8 mouse cellular contexts compared by ENCODE assay signal in the genomic region with DNA sequence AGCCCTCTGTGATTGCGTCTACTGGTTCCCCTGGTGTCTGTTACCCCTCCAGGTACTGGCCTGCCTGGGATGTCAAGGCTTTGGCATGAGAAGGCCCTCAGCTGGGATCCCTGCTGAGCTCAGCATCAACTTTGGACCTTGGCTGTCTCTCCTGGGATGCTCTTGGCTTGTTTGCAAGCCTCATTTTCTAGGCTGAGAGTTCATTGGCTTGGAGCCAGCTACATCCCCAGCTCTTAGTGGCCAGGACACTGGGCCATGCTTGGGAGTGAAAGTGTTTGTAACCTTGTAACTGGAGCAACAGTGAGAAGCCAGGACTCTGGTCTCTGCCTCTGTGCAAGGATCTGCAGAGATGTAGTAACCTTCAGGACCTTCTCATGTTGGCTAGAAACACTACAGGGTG.
DNase-seq lines count a peak whose midpoint lies in the region; ATAC-seq lines count a peak whose summit lies in the region.

No protein-coding gene starts in this region.

- no peak overlapping the region for H3K4me3 ChIP-seq in kidney, embryonic 16.5 days (ENCODE audit: low read length)
- H3K4me3 ChIP-seq in liver, embryonic 16.5 days (ENCODE audit: low read depth, low read length) = no peak overlapping the region

- H3K27me3 ChIP-seq in kidney, embryonic 16.5 days (ENCODE audit: insufficient read depth, low read length) = no peaks in the 10 kb centered on the region
- H3K27me3 ChIP-seq in liver, embryonic 16.5 days (ENCODE audit: control insufficient read depth, insufficient read depth, low read depth, low read length) = no peaks in the 10 kb centered on the region

- H3K9me3 ChIP-seq in kidney, embryonic 16.5 days (ENCODE audit: low read length) = no peaks in the 10 kb centered on the region
- no peaks in the 10 kb centered on the region for H3K9me3 ChIP-seq in liver, embryonic 16.5 days (replicated peaks; ENCODE audit: control insufficient read depth, low read length)

- no peaks in the 10 kb centered on the region for H3K36me3 ChIP-seq in kidney, embryonic 16.5 days (ENCODE audit: insufficient read depth, low read length)
- no peaks in the 10 kb centered on the region for H3K36me3 ChIP-seq in liver, embryonic 16.5 days (ENCODE audit: control insufficient read depth, insufficient read depth)

- peak; percentile 86 for DNase-seq in kidney, adult 11 months
- DNase-seq in adrenal gland, postnatal 25 days = peak; percentile 16
- DNase-seq in gastrocnemius, postnatal 25 days = peak; percentile 54
- no peak for DNase-seq in frontal cortex, postnatal 25 days (ENCODE audit: low spot score in 2 of 2)
- no peak for DNase-seq in right cerebral cortex, adult 18-20 months

- 0 out of 2 replicates have a peak, but pooled peaks cover 4% of the 10 kb centered on the region for H3K4me1 ChIP-seq in kidney, embryonic 16.5 days (ENCODE audit: insufficient read depth, low read length)
- H3K4me1 ChIP-seq in liver, embryonic 16.5 days (ENCODE audit: control insufficient read depth, low read depth, low read length) = no peaks in the 10 kb centered on the region

- no peak overlapping the region for H3K27ac ChIP-seq in kidney, embryonic 16.5 days (ENCODE audit: low read length)
- H3K27ac ChIP-seq in liver, embryonic 16.5 days (ENCODE audit: low read length) = no peak overlapping the region

- ATAC-seq in kidney, embryonic 16.5 days (ENCODE audit: low FRiP score, low TSS enrichment) = no peak
- 0 out of 2 replicates have a peak, but pooled peaks have one; percentile 21 for ATAC-seq in liver, embryonic 16.5 days (ENCODE audit: low read depth)
- ATAC-seq in granulocyte monocyte progenitor cell, adult 5-6 weeks (replicated peaks; ENCODE audit: poor library complexity, severe bottlenecking) = no peak

- no peak overlapping the region for H3K4me2 ChIP-seq in kidney, embryonic 16.5 days (replicated peaks; ENCODE audit: low read depth, low read length)
- no peak overlapping the region for H3K4me2 ChIP-seq in liver, embryonic 16.5 days (ENCODE audit: low read depth, low read length)

- H3K9ac ChIP-seq in kidney, embryonic 16.5 days (replicated peaks; ENCODE audit: low read length) = no peak overlapping the region
- no peak overlapping the region for H3K9ac ChIP-seq in liver, embryonic 16.5 days (ENCODE audit: low read depth, low read length)

- WGBS in kidney, embryonic 16.5 days = 79% methylated on average over 1 of the region's 1 CpGs
- WGBS in liver, embryonic 16.5 days (ENCODE audit: insufficient replicate concordance) = 37% methylated on average over 1 of the region's 1 CpGs

Comparison
In these comparisons a context has a peak if more than half of its experiments do, and no peak if none do; other contexts are left out.
1. DNase-seq: peak in kidney, adult 11 months (single experiment), adrenal gland, postnatal 25 days (single experiment) and gastrocnemius, postnatal 25 days (single experiment); none in frontal cortex, postnatal 25 days (0 of 2) and right cerebral cortex, adult 18-20 months (single experiment).